Mouse (Mus musculus) embryo, embryonic 11.5 days (tissue): ENCODE results near the gene Capzb.

Source experiments
- DNase-seq: peaks from one replicate; pipeline ENCODE4 v3.0.0-alpha.2; 2012; ENCODE audit warnings: low read depth, low spot score

The Capzb gene

GRCm38 (mm10) chr4:139265783-139266499 is 73.2 kb downstream of the Capzb start:
- DNase-seq: no peak

DNA sequence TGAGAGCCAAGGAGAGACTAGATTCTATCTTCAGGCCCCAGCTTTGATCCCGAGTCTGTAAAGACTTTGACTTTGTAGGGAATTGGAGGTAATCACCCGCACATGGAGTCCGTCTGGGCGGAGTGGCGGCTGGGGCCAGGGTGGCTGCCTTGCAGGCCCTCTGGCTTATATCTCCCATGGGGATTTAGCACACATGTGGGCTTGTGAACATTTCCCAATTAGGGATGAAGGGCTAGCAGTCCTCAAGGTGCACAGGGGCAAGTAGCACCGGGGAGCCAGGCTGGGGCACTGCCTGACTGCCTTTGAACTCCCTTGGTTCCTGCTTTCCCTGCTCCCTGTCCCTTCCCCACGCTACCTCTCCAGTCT is 73.8 kb downstream of the Capzb start:
- no peak for DNase-seq

GRCm38 (mm10) chr4:139267335-139267734 is 74.6 kb downstream of the Capzb start:
- no peak for DNase-seq

- DNase-seq: no peak
These were observed 75.5 kb downstream of the Capzb start for GRCm38 (mm10) chr4:139268242-139268641.

- DNase-seq: no peak
These were observed 77.5 kb downstream of the Capzb start for GRCm38 (mm10) chr4:139270168-139270567.

- no peak for DNase-seq
These were observed 78.9 kb downstream of the Capzb start for GRCm38 (mm10) chr4:139271562-139271961.

DNA sequence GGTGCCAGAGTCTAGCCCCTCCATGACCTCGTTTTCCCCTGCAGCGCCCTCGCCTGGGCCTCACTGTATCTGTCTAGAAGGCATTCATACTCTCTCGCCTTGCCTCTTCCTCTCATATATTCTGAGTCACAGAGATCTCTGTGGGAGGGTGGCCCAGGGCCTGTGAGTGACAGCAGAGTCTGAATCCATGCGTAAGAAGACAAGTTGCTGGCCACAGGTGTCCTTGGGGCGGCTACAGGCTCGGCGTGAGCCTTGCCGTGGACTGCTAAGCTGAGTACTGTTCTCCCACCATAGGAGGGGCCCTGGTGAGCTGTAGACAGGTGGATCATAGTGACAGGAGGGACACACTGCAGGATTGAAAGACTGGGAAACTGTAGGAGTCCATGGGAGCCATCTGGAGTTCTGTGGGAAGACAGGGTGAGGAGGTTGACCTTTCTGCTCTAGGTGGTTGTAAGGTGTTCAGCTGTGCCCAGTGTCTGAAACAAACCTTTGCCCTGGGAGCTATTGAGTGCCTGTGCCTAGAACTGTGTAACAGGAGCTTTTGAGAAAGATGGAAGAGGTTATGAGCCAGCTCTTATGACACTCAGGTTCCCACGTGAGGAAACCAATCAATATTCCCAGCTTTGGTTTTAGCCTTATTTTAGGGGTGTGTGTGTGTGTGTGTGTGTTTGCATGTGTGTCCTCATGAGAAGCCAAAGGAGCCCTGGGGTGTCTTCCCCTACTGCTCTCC is 80.4 kb downstream of the Capzb start:
- DNase-seq: no peak

DNA sequence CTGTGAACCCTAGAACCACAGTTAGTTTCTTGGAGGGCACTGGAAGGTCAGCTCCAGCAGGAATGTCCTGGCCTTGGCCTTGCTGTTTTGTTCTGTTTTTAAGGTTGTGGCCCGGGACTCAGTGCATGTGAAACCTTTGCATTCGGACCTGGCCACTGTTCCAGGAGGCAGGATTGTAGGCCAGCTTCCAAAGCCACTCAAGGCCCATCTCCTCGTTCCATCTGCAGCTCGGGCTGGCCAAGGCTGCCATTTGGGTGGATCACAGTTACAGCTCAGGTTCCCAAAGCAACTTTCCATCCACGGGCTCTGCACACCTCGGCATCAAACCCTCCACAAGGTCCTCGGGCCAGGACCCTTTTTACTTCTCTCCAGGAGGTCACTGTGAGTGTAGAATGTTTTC is 81.9 kb downstream of the Capzb start:
- no peak for DNase-seq

DNA sequence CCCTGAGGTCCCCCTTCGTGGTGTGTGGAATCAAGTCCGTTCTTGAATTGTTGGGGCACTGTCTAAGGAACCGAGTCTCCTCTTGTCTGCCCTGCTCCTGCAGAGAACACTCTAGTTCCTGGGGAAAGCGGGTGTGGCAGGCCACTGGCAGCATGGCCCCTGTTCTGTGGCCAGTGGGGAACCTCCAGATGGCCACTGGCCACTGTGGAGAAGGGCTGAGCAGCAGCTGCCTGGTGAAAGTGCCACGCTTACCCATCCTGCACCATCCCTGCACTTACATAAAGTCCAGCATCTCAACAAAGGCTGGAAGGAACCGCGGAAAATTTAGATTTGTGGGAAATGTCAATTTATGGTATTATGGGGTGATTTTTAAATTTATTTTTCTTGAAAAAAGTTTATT is 83.7 kb downstream of the Capzb start:
- DNase-seq: no peak

DNA sequence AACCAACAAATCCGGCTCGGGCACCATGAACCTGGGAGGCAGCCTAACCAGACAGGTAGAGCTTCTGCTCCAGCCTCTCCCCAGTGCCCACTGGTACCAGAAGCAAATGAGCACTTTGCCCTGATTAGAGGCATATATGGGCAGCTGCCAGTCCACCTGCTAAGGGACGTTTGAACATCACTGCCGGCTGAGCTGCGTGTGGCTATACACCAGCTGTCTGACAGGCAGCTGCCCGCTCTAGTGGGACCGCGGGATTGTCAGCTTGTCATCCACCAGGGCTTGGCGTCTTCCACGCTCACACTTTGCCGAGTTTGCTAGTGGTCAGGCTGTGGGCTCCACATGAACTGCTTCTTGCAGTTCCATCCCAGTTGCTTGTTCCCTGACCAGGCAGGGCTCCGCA is 87.8 kb downstream of the Capzb start:
- DNase-seq: no peak

DNA sequence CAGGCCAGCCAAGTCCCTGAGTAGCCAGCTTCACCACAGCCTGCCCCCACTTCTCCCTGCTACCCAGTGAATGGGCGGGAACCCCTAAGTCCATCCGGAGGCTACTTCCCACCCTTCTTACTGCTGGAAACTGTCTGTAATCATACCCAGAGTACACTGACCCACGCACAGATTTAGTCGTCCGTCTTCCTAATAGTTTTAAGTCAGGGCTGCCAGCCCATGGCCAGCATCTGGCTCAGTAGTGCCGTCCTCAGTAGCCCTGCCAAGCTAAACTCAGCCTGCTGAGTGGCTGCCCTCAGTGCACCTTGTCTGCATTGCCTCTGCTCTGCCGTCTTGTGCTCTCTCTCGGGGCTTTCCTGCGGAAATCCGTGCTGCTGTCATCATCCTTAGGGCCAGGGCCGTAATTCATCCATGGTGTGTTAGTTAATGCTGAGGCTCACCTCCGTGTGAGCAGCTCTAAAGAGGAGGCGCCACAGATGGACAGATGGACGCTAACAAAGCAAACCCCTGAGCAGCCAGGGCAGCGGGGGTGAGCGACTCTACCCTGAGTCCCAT is 89.2 kb downstream of the Capzb start:
- DNase-seq: no peak

DNA sequence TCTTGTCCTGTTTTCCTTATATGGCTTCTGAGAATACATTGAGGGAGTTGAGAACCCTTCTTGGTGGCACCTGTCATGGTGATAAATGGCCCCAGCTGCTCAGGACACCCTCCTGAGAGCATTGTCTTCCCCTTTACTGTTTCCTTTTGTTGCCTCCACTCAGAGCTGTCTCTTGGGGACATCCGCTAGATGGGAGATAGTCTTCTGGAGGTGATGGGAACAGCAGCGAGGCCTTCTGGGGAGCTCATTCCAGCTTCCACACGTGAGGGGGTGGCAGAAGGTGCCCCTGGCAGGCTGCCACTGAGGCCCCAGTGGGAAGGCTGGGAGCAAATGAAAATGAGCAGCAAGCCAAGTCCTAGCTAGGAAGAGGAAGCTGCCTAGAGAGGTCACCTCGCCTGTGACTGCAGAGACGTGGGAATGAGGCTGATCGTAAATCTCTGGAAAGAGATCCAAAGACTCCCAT is 90.3 kb downstream of the Capzb start:
- no peak for DNase-seq

DNA sequence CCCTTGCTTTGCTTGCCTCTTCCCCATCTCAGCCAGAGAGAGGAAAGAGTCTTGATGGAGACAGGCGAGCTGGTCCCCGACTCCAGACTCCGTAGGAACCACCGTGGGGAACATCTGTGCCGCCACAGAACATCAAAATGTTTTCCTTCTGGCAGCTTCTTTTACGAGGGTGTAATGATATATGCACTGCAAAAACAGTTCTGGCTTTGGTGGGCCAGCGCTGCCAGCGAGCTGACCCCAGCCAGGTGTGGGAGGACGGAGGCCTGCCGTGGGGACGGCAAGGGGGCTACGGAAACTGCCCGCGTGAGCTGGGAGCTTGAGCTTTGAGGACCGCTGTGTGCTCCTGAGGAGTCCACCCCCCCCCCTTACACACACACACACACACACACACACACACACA is 92.2 kb downstream of the Capzb start:
- no peak for DNase-seq

- DNase-seq: no peak
These were observed 93.5 kb downstream of the Capzb start for GRCm38 (mm10) chr4:139286234-139286633.

- no peak for DNase-seq
These were observed 94.6 kb downstream of the Capzb start for GRCm38 (mm10) chr4:139287122-139287863.

- DNase-seq: no peak
These were observed 96.3 kb downstream of the Capzb start for GRCm38 (mm10) chr4:139289017-139289416.

GRCm38 (mm10) chr4:139291099-139291498 is 98.4 kb downstream of the Capzb start:
- no peak for DNase-seq

- DNase-seq: no peak
These were observed 99.3 kb downstream of the Capzb start for GRCm38 (mm10) chr4:139292038-139292437.

- no peak for DNase-seq
These were observed 104.9 kb downstream of the Capzb start for GRCm38 (mm10) chr4:139297566-139297965.

DNA sequence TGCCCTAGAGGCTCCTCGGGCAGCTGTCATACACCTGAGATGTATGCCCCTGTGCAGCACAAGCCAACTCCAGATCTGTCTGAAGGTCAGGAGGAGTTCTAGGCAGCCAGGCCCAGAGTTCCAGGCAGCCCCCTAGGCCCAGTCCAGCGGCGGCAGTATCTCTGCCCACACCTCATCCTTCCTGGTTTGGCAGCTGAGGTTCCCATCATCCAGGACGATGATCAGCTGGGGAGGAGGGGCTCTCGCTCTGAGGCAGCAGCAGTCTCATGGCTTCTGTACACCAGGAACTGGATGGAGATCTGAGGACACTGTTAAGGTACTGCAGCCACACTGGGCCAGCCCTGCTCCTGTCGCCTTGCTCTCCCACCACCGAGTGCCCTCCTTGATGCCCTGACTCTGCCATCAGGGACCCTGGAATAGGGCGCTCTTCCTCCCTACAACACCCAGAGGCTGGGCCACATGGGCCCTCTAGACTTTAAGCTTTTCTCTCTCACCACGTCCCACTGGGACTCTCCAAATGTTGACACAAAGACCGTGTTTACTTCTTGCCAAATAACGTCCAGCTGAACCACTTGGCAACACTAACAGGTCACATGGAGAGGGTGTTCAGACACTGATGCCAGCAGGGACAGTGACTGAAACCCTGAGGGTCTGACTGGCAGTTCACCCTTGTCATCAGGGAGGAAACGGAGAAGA is 106.1 kb downstream of the Capzb start:
- DNase-seq: no peak

DNA sequence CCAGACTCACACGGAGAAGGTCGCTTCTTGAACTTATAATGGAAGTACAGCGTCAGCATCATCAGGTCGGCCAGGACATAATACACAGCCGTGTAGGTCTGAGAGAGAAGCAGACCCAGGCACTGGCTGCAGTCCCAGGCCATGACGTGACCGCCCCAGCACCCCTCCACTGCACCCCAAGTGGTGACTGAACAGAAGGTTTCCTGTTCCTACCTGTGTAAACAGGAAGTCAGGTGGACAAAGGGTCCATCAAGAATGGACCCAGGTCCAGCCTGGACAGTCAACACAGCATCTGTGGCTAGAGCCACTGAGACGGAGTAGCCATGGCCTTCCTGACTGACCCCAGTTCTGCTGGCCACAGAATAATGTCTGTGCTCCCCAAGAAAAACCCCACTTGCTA is 109.1 kb downstream of the Capzb start:
- DNase-seq: no peak

DNA sequence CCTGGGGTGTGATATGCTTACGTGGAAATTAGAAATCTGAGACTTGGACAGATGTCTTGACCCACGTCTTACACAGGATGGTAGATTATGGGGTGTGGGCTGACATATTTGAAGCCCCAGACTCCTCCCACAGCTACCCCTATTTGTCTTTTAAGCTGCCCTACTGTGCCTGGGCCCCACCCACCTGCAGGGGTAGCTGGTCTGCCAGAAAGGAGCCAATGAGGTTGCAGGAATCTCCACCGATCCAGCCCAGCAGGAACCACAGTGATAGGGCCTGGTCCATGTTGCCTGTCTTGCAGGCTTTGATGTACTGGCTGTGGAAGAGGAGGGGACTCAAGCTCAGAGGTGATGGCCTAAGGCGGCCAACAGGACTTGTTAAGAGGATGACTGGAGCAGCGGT is 109.5 kb downstream of the Capzb start:
- no peak for DNase-seq
